Mouse (Mus musculus): ENCODE measurements around the gene Olfr870. TPM values are rescaled to one million over a fixed set of nuclear protein-coding genes. Genes with fewer than 3 reads are reported as not detected.

The Olfr870 gene
- polyA plus RNA-seq (2012; rRNA removed): not detected in 2 replicates

DNA sequence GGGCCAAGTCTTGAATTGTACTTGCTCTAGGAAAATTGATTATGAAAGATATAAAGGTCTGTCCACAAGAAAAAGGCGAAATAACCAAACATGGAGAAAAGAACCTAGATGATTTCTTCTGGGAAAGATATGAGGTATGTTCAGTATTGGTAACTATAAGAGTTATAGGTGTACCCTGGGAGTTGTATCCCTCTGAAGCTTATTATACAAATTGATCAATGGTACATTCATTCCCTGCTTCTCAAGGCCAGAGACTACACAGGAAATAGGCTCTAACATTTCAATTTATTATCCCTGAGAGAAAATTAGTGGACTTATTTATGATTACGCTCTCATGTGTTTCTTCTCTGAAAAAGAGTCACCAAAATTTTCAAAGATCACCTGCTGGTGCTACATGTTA is at the start of gene Olfr870:
Gene Olfr870 (minus strand): TSS at position 101 of the 400 bp plus-strand sequence.

DNA sequence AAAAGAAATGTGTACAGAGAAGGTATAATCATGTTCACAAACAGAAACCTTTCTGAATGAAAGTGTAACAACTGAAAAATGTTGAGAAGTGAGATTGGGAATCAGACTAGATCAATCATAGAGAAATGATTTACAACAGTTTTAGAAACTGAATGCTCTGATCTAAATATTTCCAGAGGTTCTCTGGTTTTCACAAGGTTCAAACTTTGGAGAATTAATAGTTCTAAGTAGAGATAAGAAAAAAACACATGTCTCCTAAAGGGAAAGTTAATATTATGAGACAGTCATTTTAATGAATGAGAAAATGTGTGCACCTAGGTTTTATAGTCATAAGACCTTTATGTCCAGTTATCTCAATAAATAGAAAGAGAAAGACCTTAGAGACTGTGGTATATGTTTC is 38.0 kb upstream of the Olfr870 start, which contains the start of gene Olfr871:
Gene Olfr871 (plus strand): TSS at position 301 of the 400 bp plus-strand sequence.

DNA sequence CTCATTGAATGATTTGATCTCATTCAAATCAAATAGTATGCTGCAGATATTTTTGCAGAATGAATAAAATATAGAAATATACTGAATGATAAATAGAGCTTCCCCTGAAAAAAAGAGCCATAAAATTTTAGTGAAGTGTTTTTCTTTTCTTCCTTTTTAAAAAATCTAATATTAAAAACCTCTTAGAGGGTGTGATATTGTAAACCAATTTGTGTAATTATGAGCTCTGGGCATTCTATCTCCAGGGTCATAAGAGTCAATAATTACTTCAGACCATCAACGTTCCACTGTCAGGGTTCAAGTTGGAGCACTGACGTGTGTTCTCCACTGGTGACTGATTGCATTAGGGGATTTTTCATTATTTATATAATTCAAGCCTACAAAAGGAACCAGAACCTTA is 45.1 kb downstream of the Olfr870 start, which contains the start of gene Olfr869:
Gene Olfr869 (plus strand): TSS at position 301 of the 400 bp plus-strand sequence.

Other genes with a start within 250 kb of the Olfr870 start
- not detected in 2 replicates for gene Olfr866, start 146.0 kb downstream of the Olfr870 start, polyA plus RNA-seq (2012; rRNA removed)
- not detected in 2 replicates for gene Olfr867, start 116.5 kb downstream of the Olfr870 start, polyA plus RNA-seq (2012; rRNA removed)
- gene Olfr868, start 75.4 kb downstream of the Olfr870 start, polyA plus RNA-seq (2012; rRNA removed): not detected in 2 replicates
- not detected in 2 replicates for gene Olfr869, start 45.0 kb downstream of the Olfr870 start, polyA plus RNA-seq (2012; rRNA removed)
- gene Olfr871, start 38.1 kb upstream of the Olfr870 start, polyA plus RNA-seq (2012; rRNA removed): not detected in 2 replicates
- not detected in 2 replicates for gene Olfr872, start 63.1 kb upstream of the Olfr870 start, polyA plus RNA-seq (2012; rRNA removed)
- not detected in 2 replicates for gene Olfr39, start 108.3 kb upstream of the Olfr870 start, polyA plus RNA-seq (2012; rRNA removed)
- gene Olfr873, start 124.5 kb upstream of the Olfr870 start, polyA plus RNA-seq (2012; rRNA removed): not detected in 2 replicates
- not detected in 2 replicates for gene Olfr18, start 162.0 kb upstream of the Olfr870 start, polyA plus RNA-seq (2012; rRNA removed)
- 1.2 and 1.7 TPM in 2 replicates for gene Zfp560, start 211.1 kb upstream of the Olfr870 start, polyA plus RNA-seq (2012; rRNA removed)